Mouse (Mus musculus) ES-E14 (cell line): ENCODE data around the gene Gpr107. TPM values are rescaled to one million over a fixed set of nuclear protein-coding genes. Genes with fewer than 3 reads are reported as not detected.
A peak's percentile ranks its signal among the peaks of the same experiment; 100 is the strongest.

Experiments
- DNase-seq: peaks from one replicate; pipeline ENCODE4 v3.0.0-alpha.2; 2013; ENCODE audit warnings: low read depth, low spot score
- H3K27ac ChIP-seq: 2 replicates; pipeline ENCODE4 v1.5.1; 2012; ENCODE audit warnings: low read depth, mild to moderate bottlenecking, low read length, moderate library complexity, mixed read lengths; ENCODE audit not compliant: poor library complexity, insufficient read depth, severe bottlenecking
- H3K36me3 ChIP-seq: 2 replicates; pipeline ENCODE4 v1.6.1; 2012; ENCODE audit warnings: mild to moderate bottlenecking, low read length, moderate library complexity, mixed read lengths; ENCODE audit not compliant: control insufficient read depth, poor library complexity, insufficient read depth, severe bottlenecking
- H3K4me1 ChIP-seq, 2 experiments: fragments of 150-350 bp in 1 of 2; sonication (generic) in 1 of 2; 2 replicates each; pipeline ENCODE4 v1.6.1; 2012; ENCODE audit warnings: low read length in 2 of 2, mild to moderate bottlenecking in 1 of 2, mixed read lengths in 1 of 2; ENCODE audit not compliant: control insufficient read depth in 2 of 2, insufficient read depth in 2 of 2, poor library complexity in 1 of 2
- H3K4me3 ChIP-seq, 2 experiments: fragments of 150-350 bp in 1 of 2; sonication (generic) in 1 of 2; 2 replicates each; pipeline ENCODE4 v1.5.1; 2012; ENCODE audit warnings: low read length in 2 of 2, low read depth in 1 of 2, mild to moderate bottlenecking in 1 of 2, mixed read lengths in 1 of 2; ENCODE audit not compliant: insufficient read depth in 1 of 2, poor library complexity in 1 of 2, severe bottlenecking in 1 of 2
- H3K9ac ChIP-seq: 2 replicates; pipeline ENCODE4 v1.6.1; 2012; ENCODE audit warnings: low read depth, mild to moderate bottlenecking, low read length, mixed read lengths; ENCODE audit not compliant: poor library complexity, insufficient read depth, severe bottlenecking
- H3K9me3 ChIP-seq: fragments of 150-350 bp; sonication (generic); 2 replicates; pipeline ENCODE4 v1.6.1; 2012; ENCODE audit warnings: low read depth, mild to moderate bottlenecking, low read length; ENCODE audit not compliant: control insufficient read depth, insufficient read depth
- CHD2 ChIP-seq: IDR thresholded peaks from 2 replicates; pipeline ENCODE4 v1.6.1; 2014; ENCODE audit warnings: mild to moderate bottlenecking, low read depth, low read length, inconsistent platforms
- HCFC1 ChIP-seq: IDR thresholded peaks from 2 replicates; pipeline ENCODE4 v1.6.1; 2012; ENCODE audit warnings: low read length, inconsistent platforms, borderline replicate concordance; ENCODE audit not compliant: insufficient read depth
- MAFK ChIP-seq: IDR thresholded peaks from 2 replicates; pipeline ENCODE4 v1.6.1; 2014; ENCODE audit warnings: mild to moderate bottlenecking, low read depth, low read length, inconsistent platforms; ENCODE audit not compliant: insufficient read depth
- ZC3H11A ChIP-seq: IDR thresholded peaks from 2 replicates; pipeline ENCODE4 v1.6.1; 2012; ENCODE audit warnings: low read depth, mild to moderate bottlenecking, inconsistent platforms, low read length, borderline replicate concordance
- ZNF384 ChIP-seq: IDR thresholded peaks from 2 replicates; pipeline ENCODE4 v1.6.1; 2012; ENCODE audit warnings: low read depth, low read length, inconsistent platforms
- in situ Hi-C, 2 experiments: fragments of 600-800 bp; cut with MboI; formaldehyde crosslinking; loops; one replicate each; pipeline ENCODE4 v1.15.1; 2025; ENCODE audit warnings: low sequenced_read_pairs in 2 of 2, inconsistent platforms in 1 of 2; ENCODE audit not compliant: unreplicated experiment in 2 of 2
- total RNA-seq: library from RNA; depleted of rRNA; stranded (reverse); fragments of 300-350 nt; gene quantifications from 2 replicates; pipeline ENCODE4 v1.2.3, GENCODE M21; 2012

Gene Gpr107
- total RNA-seq, 1 experiment = 111 TPM

DNA sequence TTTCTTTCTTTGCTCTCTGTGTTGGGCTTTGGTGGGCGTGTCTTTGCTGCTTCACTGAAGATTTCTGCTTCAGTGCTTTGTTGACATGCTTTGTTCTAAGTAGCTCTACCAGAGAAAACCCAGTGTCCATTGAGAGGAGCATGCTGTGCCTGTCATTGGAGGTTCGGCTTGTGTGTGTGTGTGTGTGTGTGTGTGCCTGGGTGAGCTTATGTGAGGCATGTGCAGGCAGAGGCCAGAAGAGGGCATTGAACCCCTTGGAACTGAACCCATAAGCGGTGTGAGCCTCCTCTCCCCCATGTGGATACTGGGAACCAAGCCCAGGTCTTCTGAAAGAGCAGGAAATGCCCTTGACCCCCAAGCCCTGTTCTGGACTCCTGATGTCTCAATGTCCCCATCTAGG lies 101.3 kb downstream of the Gpr107 start:
- Histone ChIP-seq H3K9ac (no peak overlapping the region), H3K27ac (no peak overlapping the region), H3K9me3 (no peaks in the 10 kb centered on the region), H3K4me3 (no peak overlapping the region), H3K36me3 (no peaks in the 10 kb centered on the region), H3K4me1 (peaks cover 0 to 2% of the 10 kb centered on the region in 2 experiments; a peak in 2 of 4 replicates)
- no peak for DNase-seq
- in situ Hi-C loops = no loop called here
- TF ChIP-seq ZNF384 (no peak), HCFC1 (no peak), CHD2 (no peak), ZC3H11A (no peak), MAFK (no peak)

DNA sequence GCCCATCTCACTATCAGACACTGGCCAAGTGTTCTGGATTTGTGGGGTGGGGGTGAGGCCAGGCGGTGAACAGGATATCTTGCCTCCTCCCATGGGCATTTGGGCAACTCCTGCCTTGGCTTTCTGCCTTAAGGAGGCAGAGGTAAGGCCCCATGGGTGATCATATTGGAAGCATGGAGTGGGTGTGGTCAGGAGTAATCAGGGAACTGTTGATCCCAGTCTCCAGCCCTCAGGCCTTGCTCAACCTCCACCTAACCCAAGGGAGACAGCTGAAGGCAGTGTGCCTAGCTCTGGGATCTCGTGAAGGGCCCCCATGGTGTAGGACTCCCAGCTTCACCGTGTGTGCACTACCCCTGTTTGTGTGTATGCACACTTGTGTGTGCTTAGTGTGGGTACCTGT lies 102.7 kb downstream of the Gpr107 start:
- peaks cover 0 to 12% of the 10 kb centered on the region in 2 experiments; a peak in 2 of 4 replicates for H3K4me1 ChIP-seq
- no peaks in the 10 kb centered on the region for H3K9me3 ChIP-seq
- H3K4me3 ChIP-seq = no peak overlapping the region
- no peak overlapping the region for H3K9ac ChIP-seq
- no peak overlapping the region for H3K27ac ChIP-seq
- no peaks in the 10 kb centered on the region for H3K36me3 ChIP-seq
- DNase-seq = no peak
- in situ Hi-C loops = no loop called here
- no peak for TF ChIP-seq MAFK
- TF ChIP-seq ZNF384 = no peak
- TF ChIP-seq HCFC1 = no peak
- TF ChIP-seq ZC3H11A = no peak
- no peak for TF ChIP-seq CHD2

DNA sequence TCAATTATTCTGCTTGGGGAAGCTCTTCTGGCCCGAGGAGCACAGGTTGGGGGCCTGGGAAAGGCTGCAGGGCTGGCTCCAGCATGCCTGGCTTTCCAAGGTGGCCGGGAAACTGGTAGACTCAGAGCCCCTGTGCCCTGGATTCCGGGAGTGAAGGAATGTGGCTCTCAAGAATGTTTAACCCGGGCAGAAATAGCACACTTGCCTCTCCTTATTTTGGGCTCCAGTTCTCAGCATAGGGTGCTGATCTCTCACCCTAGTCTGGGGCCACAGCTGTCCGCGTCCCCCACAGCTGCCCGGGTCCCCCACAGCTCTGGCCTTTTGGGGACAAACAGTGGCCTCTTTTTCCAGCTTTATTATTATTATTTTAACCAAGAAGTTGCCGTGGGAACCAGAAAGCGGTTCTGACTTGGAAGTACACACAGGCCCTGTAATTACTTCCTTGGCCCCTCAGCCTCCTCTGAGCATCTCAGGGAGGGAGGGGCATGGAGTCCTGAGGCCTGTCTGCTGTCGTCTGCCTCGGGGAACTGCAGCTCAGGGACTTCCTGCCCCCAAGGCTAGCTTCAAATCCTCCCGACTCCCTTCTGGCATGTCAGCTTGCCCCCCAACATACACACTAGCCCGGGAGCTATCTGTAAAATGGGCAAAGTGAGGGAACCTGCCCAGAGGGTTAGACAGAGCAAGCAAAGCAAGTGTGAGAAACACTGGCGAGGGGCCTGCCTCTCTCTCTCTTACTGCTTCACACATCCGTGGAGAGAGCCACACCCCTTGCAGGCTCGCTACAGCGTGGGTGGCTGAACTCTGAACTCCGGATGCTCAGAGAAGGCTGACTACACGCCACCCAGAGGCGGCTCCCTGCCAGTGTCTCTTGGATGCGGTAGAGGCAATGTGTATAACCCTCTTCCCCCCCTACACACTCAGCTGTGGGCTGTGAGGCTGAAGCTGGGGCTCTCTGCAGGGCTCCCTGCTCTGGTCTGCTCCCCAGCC lies 104.1 kb downstream of the Gpr107 start:
- Histone ChIP-seq H3K4me3 (no peak overlapping the region), H3K9ac (no peak overlapping the region), H3K4me1 (peaks cover 0 to 13% of the 10 kb centered on the region in 2 experiments; a peak in 2 of 4 replicates), H3K27ac (no peak overlapping the region), H3K36me3 (no peaks in the 10 kb centered on the region), H3K9me3 (no peaks in the 10 kb centered on the region)
- no peak for TF ChIP-seq CHD2
- TF ChIP-seq ZC3H11A = no peak
- TF ChIP-seq MAFK = no peak
- TF ChIP-seq HCFC1 = no peak
- TF ChIP-seq ZNF384 = no peak
- in situ Hi-C loops = no loop called here
- DNase-seq = peak; percentile 68

DNA sequence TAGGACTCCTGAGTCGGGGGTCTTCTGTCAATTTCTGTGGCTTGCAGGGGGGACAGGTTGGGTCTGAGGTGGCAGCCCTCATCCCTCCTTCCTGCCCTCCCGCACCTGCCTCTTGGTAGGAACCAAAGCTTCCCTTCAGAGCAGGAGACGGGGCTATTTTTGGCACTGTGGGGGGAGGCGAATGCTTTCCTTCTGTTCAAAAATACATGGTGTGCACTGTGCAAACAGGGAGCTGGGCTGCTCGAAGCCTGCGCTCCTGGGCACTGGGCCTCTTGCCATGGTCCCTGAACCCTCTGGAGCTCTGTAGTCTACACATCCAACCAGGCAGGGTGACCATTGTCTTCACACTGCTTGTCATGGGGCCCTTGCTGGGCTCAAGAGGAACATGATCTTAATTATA lies 105.0 kb downstream of the Gpr107 start:
- in situ Hi-C loops = no loop called here
- Histone ChIP-seq H3K4me1 (peaks cover 0 to 13% of the 10 kb centered on the region in 2 experiments; a peak in 2 of 4 replicates), H3K27ac (no peak overlapping the region), H3K9me3 (no peaks in the 10 kb centered on the region), H3K4me3 (no peak overlapping the region), H3K9ac (no peak overlapping the region; the same call in 1 of the 2 replicates), H3K36me3 (no peaks in the 10 kb centered on the region)
- TF ChIP-seq MAFK = no peak
- TF ChIP-seq HCFC1 = no peak
- no peak for TF ChIP-seq CHD2
- no peak for TF ChIP-seq ZNF384
- TF ChIP-seq ZC3H11A = no peak
- DNase-seq = no peak
